Mouse (Mus musculus): ENCODE measurements around the gene Bscl2.

DNA sequence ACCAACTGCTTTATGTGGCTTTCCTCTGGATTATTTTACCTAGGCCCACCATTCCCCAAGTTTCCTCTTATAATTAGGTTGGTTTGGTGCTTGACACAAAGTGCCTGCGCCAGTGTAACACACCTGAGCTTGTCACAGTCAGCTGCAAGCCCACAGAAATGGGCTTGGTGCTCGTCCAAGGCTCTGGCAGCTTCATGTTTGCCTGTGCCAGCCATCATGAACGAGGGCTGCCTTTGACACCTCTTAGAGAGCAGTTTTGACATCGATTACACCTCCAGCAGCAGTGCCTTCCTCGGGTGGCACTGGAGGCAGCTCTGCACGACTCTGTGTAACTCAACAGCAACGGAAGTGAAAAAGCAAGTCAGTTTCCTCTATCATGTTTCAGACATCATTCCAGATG, 47.1 kb upstream of the Bscl2 start:
- no peak for TF ChIP-seq POLR2A (IDR thresholded peaks at IDR 0.05; ENCODE audit: control insufficient read depth, extremely low read depth, insufficient read depth, low read length, poor library complexity)
- no peak for TF ChIP-seq CTCF (IDR thresholded peaks at IDR 0.05; ENCODE audit: borderline replicate concordance, control insufficient read depth, extremely low read depth, insufficient read depth, low read length, poor library complexity)

Measured in thymus, adult 2 months (tissue).